Mouse (Mus musculus): ENCODE results near the gene Cabp1.

GRCm38 (mm10) chr5:115156933-115157589 is 37.1 kb downstream of the Cabp1 start:
- TF ChIP-seq CTCF (conservative IDR thresholded peaks at IDR 0.05; ENCODE audit: low read length) (no peak), NANOG (IDR thresholded peaks at IDR 0.05; ENCODE audit: borderline replicate concordance, low read length) (no peak), POU5F1 (IDR thresholded peaks at IDR 0.05; ENCODE audit: borderline replicate concordance, low read length) (no peak)

Measured in E14TG2a.4 (cell line).